Mouse (Mus musculus) ovary, postnatal 36 days (tissue): ENCODE data around the gene N4bp2l2.
"Not testable (repeated sequence)": the region's sequence is repeated elsewhere in the genome, so short reads cannot be mapped to it uniquely, and the experiment has no call there.

Source experiments
- DNase-seq: peaks from one replicate; pipeline ENCODE4 v3.0.0; 2022; ENCODE audit warnings: low spot score, mixed read lengths

N4bp2l2 gene

GRCm38 (mm10) chr5:150666133-150666739 lies at the start of gene N4bp2l2:
TSS of gene N4bp2l2 (minus strand) at chr5:150666183.
- not testable (repeated sequence) for DNase-seq

- DNase-seq, result no peak
These were observed 47.4 kb upstream of the N4bp2l2 start for GRCm38 (mm10) chr5:150713431-150713830.

- DNase-seq, result no peak
These were observed 45.5 kb upstream of the N4bp2l2 start for GRCm38 (mm10) chr5:150711503-150711902.

GRCm38 (mm10) chr5:150707181-150707580 lies 41.2 kb upstream of the N4bp2l2 start:
- not testable (repeated sequence) for DNase-seq

- DNase-seq, result not testable (repeated sequence)
These were observed 40.7 kb upstream of the N4bp2l2 start for GRCm38 (mm10) chr5:150706651-150707050.

- DNase-seq, result no peak
These were observed 36.7 kb upstream of the N4bp2l2 start for GRCm38 (mm10) chr5:150702714-150703113.

GRCm38 (mm10) chr5:150693277-150693676 lies 27.3 kb upstream of the N4bp2l2 start:
- no peak for DNase-seq

GRCm38 (mm10) chr5:150690685-150691084 lies 24.7 kb upstream of the N4bp2l2 start:
- no peak for DNase-seq

- DNase-seq, result not testable (repeated sequence)
These were observed 16.9 kb upstream of the N4bp2l2 start for GRCm38 (mm10) chr5:150682862-150683261.

- no peak for DNase-seq
These were observed 8.9 kb upstream of the N4bp2l2 start for GRCm38 (mm10) chr5:150674866-150675265.

GRCm38 (mm10) chr5:150673880-150674621 lies 8.1 kb upstream of the N4bp2l2 start:
- no peak for DNase-seq

GRCm38 (mm10) chr5:150673153-150673835 lies 7.3 kb upstream of the N4bp2l2 start, which contains the start of gene Pds5b:
TSS of gene Pds5b (plus strand) at chr5:150673739.
- peak; percentile 94 for DNase-seq

GRCm38 (mm10) chr5:150672343-150672742 lies 6.4 kb upstream of the N4bp2l2 start:
- no peak for DNase-seq

GRCm38 (mm10) chr5:150668731-150669130 lies 2.7 kb upstream of the N4bp2l2 start:
- DNase-seq, result no peak

GRCm38 (mm10) chr5:150665132-150665954 lies 640 bp downstream of the N4bp2l2 start:
- DNase-seq, result peak; percentile 90

GRCm38 (mm10) chr5:150664794-150665131 lies 1.2 kb downstream of the N4bp2l2 start:
- DNase-seq, result no peak

GRCm38 (mm10) chr5:150663926-150664325 lies 2.1 kb downstream of the N4bp2l2 start:
- not testable (repeated sequence) for DNase-seq

- DNase-seq, result not testable (repeated sequence)
These were observed 5.7 kb downstream of the N4bp2l2 start for GRCm38 (mm10) chr5:150660296-150660695.

- not testable (repeated sequence) for DNase-seq
These were observed 6.6 kb downstream of the N4bp2l2 start for GRCm38 (mm10) chr5:150659425-150659824.

- no peak for DNase-seq
These were observed 11.4 kb downstream of the N4bp2l2 start for GRCm38 (mm10) chr5:150654548-150654947.

GRCm38 (mm10) chr5:150652578-150652977 lies 13.4 kb downstream of the N4bp2l2 start:
- DNase-seq, result no peak

GRCm38 (mm10) chr5:150644926-150645325 lies 21.1 kb downstream of the N4bp2l2 start:
- no peak for DNase-seq
